Mouse (Mus musculus) embryonic stem cell, embryonic (primary cell): Measurements from ENCODE around the gene Olfr785.
"Not testable (repeated sequence)": the region's sequence is repeated elsewhere in the genome, so short reads cannot be mapped to it uniquely, and the experiment has no call there.

Source experiments
- CTCF ChIA-PET, 4 experiments: fragments of 300-600 bp in 2 of 4; fragments of 350-600 bp in 2 of 4; sonication (Branson Sonifier 250); formaldehyde crosslinking; loops; one replicate each; lab custom pipeline; 2022; ENCODE audit warnings: inconsistent platforms in 2 of 4; lab: Charles Lee
- POLR2A ChIA-PET, 4 experiments: fragments of 300-600 bp in 2 of 4; fragments of 350-600 bp in 2 of 4; sonication (Branson Sonifier 250); formaldehyde crosslinking; loops; one replicate each; lab custom pipeline; 2022; ENCODE audit warnings: antibody characterized with exemption in 4 of 4, inconsistent platforms in 1 of 4; lab: Charles Lee

Olfr785 gene

GRCm38 (mm10) chr10:129405126-129405525 lies at the start of gene Olfr785:
Gene Olfr785, plus strand, starts transcription at chr10:129405426.
- POLR2A ChIA-PET: no interaction called here

GRCm38 (mm10) chr10:129356496-129356895 lies 48.7 kb upstream of the Olfr785 start:
- POLR2A ChIA-PET: interaction anchor here in 1 of 4 experiments (0.6 kb wide), 1 partner anchor 18 kb away, joined by 3 read pairs; no protein-coding TSS in a partner anchor
- CTCF ChIA-PET: not testable (repeated sequence)

More at GRCm38 (mm10) chr10:129405126-129405525, at the start of gene Olfr785:
- CTCF ChIA-PET: no interaction called here

GRCm38 (mm10) chr10:129357307-129357706 lies 47.9 kb upstream of the Olfr785 start:
- ChIA-PET CTCF (no interaction called here), POLR2A (no interaction called here)

- POLR2A ChIA-PET, CTCF ChIA-PET: not testable (repeated sequence)
These were observed 31.2 kb upstream of the Olfr785 start for GRCm38 (mm10) chr10:129374051-129374450.

- CTCF ChIA-PET: no interaction called here
- POLR2A ChIA-PET: no interaction called here
These were observed 21.4 kb upstream of the Olfr785 start, which contains the start of gene Olfr784 for GRCm38 (mm10) chr10:129383783-129384182. Gene Olfr784, plus strand, starts transcription at chr10:129384083.

- POLR2A ChIA-PET: no interaction called here
These were observed 4.3 kb upstream of the Olfr785 start for GRCm38 (mm10) chr10:129400892-129401291.

GRCm38 (mm10) chr10:129427006-129427405 lies 21.8 kb downstream of the Olfr785 start, which contains the start of gene Olfr786:
Gene Olfr786, plus strand, starts transcription at chr10:129427306.
- ChIA-PET CTCF (no interaction called here), POLR2A (interaction anchor here in 1 of 4 experiments (0.6 kb wide), 1 partner anchor 213 kb away, joined by 3 read pairs; no protein-coding TSS in a partner anchor)

More at GRCm38 (mm10) chr10:129400892-129401291, 4.3 kb upstream of the Olfr785 start:
- CTCF ChIA-PET: no interaction called here
